Mouse (Mus musculus) large intestine, adult 2 months (tissue): Measurements from ENCODE around the gene Tead3. TPM values are rescaled to one million over a fixed set of nuclear protein-coding genes. Genes with fewer than 3 reads are reported as not detected.

ENCODE experiments used
- DNase-seq: peaks from one replicate; pipeline ENCODE4 v3.0.0-alpha.2; 2012; ENCODE audit warnings: low read depth, low spot score
- WGBS: fragments of 180-500 bp; shearing (Covaris S2); methylation state at CpG from one replicate; pipeline ENCODE4 v1.1.7; 2018; 5-methylcytosine and 5-hydroxymethylcytosine counted together
- polyA plus RNA-seq: library from polyadenylated mRNA; depleted of rRNA; stranded (reverse); fragments of >200 nt; gene quantifications from 2 replicates; pipeline ENCODE4 v1.2.3, GENCODE M21; 2012; rRNA removed

Gene Tead3
- 21.6 and 23.5 TPM in 2 replicates for polyA plus RNA-seq

DNA sequence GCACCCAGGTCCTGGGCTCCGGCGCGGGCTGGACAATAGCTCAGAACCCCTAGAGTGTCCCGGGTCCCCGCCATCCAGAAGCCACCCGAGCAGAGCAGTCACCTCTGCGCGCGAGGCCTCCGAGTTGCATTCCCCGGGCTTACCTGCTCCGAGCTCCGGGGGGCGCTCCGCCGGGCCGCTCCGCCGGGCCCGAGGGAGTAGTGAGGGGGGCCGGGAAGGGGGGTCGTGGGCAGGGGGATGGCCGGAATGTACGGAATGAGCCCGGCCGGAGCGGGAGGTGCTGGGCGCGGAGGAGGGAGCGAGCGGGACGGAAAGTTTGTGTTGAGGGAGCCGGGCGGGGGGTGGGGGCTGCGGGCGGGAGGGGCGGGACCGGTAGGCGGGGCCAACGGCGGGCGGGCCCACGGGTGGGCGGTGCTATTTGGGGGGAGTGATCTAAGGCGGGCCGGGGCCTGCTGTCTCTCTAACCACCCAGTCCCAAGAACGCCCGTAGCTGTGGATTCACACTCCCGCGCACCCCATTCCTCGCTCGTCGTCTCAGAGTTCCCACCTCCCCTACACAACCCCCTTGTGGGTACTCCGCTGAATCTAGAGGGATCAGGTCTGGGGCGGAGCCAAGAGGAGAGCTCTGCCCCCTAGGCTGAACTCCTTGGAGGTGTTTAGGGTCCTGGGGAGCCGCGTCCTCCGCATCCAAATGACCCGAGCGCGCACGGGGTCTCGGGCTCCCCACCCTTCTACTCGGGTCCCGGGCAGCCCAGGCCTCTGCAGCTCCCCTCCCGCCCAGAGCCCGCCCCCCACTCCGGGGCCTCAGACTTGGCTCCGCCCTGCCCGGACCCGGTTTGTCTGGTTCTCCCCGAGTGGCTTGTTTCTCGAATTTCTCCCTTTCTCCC is at the start of gene Tead3:
Tead3 (minus strand) TSS at position 352 of the 887 bp plus-strand sequence.
- no peak for DNase-seq
- under 1% methylated on average over 58 of the region's 73 CpGs for WGBS

DNA sequence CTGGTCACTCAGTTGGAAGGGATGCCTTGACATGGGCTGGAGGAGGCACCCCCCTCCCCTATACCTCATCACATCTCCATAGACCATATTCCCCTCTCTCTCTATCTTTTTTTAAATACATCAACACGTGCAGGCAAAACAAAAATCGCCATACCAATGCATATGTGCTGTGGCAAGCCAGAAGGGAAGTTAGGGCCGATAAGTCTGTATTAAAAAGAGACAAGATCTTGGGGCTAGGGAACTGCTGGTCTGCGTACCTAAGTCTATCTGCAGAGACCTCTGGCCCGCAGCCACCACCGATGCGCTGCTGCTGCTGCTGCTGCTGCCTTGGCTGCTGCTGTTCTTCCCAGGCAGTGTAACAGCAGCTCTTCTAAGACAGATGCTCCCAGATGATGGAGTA is 44.4 kb upstream of the Tead3 start:
- WGBS: 82% methylated on average over 7 of the region's 7 CpGs
- DNase-seq: no peak

DNA sequence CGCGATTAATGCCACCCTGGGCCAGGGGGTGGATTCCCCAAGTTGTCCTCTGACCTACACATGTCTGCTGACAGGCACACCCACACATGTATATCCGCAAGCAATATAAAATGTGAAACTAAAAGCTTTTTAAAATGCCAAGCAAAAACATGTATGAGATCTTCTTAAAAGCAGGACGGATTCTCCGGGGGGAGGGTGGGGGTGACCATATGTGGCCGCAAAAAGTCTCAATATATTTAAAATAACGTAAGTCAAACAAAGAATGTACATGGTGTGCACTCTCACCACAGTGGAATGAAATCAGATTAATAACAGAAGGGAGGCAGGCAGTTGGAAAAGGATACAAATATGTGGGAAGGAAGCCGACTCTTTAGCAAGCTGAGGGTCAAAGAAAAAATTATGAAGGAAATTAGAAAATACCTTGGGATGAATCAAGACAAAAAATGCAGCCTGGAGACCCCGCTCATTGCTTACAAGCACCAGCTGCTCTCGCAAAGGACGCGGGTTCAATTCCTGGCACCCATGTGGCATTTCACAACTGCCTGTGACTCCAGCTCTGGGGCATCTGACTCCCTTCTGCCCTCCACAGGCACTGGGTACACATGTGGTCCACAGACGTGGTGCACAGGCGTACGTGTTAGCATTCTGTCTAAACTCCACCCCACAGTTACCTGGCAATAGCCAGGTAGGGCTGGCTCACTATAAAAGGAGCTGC is 43.6 kb upstream of the Tead3 start:
- no peak for DNase-seq
- WGBS: 67% methylated on average over 15 of the region's 15 CpGs

DNA sequence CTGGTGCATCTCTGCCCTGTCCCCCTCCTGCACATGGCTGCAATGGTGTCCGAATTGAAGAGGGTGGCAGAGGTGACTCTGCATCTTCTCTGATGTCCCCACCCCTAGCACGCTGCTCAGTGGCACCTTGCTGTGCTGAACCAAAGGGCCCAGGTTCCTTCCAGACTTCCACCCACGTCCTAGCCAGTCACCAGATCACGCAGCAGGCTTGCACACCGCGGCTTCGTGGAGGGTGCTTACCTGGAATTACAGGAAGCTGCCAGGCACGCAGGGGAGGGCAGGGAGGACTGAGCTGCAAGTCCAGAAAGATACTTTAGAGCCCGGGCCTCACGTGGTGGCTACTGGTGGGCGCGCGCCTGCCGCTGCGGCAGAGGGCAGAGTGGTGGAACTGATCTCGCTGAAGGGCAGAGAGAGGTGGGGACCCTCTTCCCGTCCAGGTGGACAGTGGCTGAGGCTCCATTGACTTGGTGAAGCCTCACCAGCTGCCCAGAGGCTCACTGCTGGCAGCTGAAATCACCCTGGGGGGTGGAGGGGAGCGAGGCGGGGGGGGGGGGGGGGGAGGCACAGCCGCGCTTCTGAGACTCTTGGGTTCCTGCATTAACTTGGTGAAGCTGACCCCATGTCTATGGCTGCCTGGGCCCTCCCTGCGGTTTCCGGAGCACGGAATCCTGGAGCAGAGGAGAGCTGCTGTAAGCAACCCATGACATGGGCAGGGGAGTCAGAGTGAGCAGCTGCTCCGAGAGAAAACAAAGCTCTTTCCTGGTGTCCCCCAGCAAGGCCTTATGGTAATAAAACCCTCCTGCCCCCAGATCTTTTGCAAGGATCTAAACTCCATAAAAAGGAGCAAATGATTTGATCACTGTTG is 41.2 kb upstream of the Tead3 start:
- WGBS: 25% methylated on average over 22 of the region's 25 CpGs
- no peak for DNase-seq

DNA sequence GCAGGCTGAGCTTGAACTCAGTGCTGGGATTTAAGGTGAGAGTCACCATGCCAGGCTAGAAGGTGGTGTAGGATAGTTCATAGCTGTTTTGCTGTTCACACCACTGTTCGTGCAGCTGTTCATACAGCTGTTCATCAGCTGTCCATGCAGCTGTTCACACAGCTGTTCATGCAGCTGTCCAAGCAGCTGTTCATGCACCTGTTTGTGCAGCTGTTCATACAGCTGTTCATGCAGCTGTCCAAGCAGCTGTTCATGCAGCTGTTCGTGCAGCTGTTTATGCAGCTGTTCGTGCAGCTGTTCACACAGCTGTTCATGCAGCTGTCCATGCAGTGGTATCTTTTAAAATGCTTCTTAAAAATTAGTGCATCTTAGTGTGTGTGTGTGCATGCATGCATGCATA is 37.9 kb upstream of the Tead3 start:
- 70% methylated on average over 3 of the region's 3 CpGs for WGBS

DNA sequence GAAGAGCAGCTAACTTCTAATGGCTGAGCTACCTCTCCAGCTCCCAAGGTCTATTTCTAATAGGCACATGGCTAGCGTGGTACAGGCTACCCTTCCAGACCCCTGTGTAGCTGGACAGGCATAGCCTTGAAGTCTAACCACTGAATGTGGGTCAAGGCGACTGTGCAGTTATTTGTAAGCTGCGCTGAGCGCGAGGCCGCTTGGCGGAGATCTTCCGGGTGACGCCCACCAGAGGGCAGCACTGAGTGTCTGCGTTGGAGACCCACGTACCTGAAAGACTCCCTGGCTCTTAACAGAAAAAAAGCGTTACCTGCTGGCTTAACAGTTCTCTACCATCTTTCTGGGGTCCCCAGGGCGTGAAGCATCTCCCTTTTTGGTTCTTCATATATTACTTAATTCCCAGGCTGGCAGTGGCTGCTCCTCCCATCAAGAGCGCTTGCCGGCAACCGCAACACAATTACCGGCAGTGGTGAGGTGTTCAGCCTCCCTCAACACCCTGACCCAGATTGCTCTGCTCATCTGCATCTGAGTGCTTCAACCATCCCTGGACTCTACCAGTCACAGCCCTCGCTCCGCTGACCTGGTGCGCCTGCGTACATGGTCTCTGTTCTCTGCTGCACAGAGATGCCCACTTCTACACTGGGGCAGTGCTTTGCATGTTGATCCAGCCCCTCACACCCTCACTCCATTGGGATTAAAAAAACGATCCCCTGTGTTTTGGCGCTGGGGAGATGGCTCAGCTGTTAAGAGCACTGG is 35.7 kb upstream of the Tead3 start:
- WGBS: 17% methylated on average over 23 of the region's 23 CpGs

More for the DNA sequence above, 37.9 kb upstream of the Tead3 start:
- no peak for DNase-seq

DNA sequence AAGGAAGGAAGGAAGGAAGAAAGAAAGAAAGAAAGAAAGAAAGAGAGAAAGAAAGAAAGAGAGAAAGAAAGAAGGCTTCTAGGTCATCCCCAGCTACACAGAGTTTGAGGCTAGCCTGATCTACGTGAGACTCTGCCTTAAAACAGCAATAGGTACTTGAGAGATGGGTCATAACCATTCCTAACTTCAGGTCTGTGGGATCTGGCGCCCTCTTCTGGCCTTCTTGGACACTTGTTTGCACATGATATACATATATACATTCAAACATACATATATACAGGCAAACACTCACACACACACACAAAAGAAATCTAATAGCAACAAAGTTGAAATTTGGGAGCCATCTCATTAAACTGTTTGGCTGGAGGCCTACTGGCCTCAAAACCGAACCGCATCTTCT is 33.7 kb upstream of the Tead3 start:
- 75% methylated on average over 4 of the region's 4 CpGs for WGBS
- DNase-seq: no peak

More for the DNA sequence above, 35.7 kb upstream of the Tead3 start:
- no peak for DNase-seq

GRCm38 (mm10) chr17:28380255-28380654 is 29.6 kb upstream of the Tead3 start:
- DNase-seq: no peak
- 8% methylated on average over 6 of the region's 6 CpGs for WGBS

DNA sequence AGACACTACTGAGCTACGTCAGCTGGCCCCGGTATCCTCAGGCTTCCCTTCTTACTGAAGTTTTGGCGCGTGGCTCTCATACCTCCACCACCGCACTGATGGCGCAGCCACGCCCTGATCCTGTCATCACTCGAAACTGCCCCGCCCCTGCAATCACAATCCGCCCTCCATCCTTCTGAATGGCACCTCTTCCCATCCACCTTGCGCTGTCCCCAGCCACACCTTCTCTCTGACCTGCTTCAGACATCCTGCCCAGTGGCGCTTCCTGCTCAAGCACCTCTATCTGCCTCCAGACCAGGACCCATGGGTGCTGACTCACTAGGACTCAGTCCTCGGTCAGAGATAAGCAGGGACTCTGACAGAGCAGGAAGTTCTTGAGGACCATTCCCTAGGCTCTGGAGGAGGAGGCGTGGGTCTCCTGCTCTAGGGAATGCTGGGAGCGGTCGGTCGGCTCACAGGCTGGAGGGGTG is 25.0 kb upstream of the Tead3 start:
- WGBS: 5% methylated on average over 17 of the region's 17 CpGs
- peak; percentile 33 for DNase-seq

GRCm38 (mm10) chr17:28374494-28374893 is 23.9 kb upstream of the Tead3 start:
- no peak for DNase-seq
- WGBS: 28% methylated on average over 16 of the region's 16 CpGs

- 25% methylated on average over 10 of the region's 10 CpGs for WGBS
Measured at GRCm38 (mm10) chr17:28373821-28374220, 23.2 kb upstream of the Tead3 start.

GRCm38 (mm10) chr17:28371941-28372340 is 21.3 kb upstream of the Tead3 start:
- no peak for DNase-seq
- 77% methylated on average over 1 of the region's 1 CpGs for WGBS

More at GRCm38 (mm10) chr17:28373821-28374220, 23.2 kb upstream of the Tead3 start:
- DNase-seq: no peak

DNA sequence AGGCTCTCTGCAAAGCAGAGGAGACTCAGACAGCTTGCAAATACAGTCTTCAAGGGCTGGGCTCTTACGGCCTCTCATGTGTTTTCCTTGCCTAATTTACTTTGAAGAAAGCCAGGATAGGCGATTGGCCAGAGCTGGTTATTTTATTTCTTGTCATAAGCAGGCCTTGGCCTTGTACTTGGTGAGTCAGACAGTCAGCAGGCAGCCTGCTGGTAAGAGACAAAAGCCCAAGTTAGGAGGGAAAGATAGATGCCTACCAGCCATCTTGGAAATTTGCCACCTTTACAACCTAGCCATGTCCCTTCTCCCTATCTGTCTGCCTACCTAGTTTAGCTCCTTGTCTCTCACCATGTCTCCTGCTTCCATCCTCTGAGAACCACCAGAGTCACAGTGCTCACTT is 20.7 kb upstream of the Tead3 start:
- 22% methylated on average over 2 of the region's 2 CpGs for WGBS
- no peak for DNase-seq

- WGBS: 51% methylated on average over 5 of the region's 5 CpGs
- no peak for DNase-seq
Measured at GRCm38 (mm10) chr17:28369056-28369455, 18.4 kb upstream of the Tead3 start.

GRCm38 (mm10) chr17:28368449-28368848 is 17.8 kb upstream of the Tead3 start:
- DNase-seq: peak; percentile 48
- WGBS: 5% methylated on average over 13 of the region's 13 CpGs

- 71% methylated on average over 8 of the region's 8 CpGs for WGBS
- no peak for DNase-seq
Measured at GRCm38 (mm10) chr17:28365122-28365521, 14.5 kb upstream of the Tead3 start, which contains the start of gene Tulp1. Gene Tulp1 (minus strand): TSS chr17:28365222.

DNA sequence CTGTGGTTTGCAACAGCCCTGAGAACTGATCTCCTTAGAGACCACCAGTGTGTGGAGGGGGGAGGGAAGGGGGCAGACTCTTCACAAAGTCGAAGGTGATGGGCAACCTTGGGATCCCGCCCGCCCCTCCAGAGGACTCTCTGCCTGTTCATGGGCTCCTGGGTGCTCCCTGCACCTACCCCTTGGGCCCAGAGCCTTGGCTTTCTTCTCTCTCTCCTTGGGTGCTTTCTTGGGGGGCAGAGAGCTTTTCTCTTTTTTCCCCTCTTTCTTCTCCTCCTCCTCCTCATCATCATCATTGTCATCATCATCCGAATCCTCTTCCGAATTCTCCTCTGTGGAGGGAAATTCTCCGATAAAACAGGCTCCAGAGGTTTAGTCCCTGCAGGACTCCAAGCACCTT is 12.9 kb upstream of the Tead3 start:
- 62% methylated on average over 6 of the region's 6 CpGs for WGBS
- DNase-seq: no peak

- no peak for DNase-seq
- 13% methylated on average over 25 of the region's 25 CpGs for WGBS
Measured at GRCm38 (mm10) chr17:28362653-28363292, 12.2 kb upstream of the Tead3 start.
